Mouse (Mus musculus) testis, postnatal 10 days (tissue): ENCODE results near the gene Cox19.
"Not testable (repeated sequence)": the region's sequence is repeated elsewhere in the genome, so short reads cannot be mapped to it uniquely, and the experiment has no call there.

Experiments
- DNase-seq: peaks from one replicate; pipeline ENCODE4 v3.0.0; 2021; ENCODE audit warnings: low spot score

Cox19 gene

DNA sequence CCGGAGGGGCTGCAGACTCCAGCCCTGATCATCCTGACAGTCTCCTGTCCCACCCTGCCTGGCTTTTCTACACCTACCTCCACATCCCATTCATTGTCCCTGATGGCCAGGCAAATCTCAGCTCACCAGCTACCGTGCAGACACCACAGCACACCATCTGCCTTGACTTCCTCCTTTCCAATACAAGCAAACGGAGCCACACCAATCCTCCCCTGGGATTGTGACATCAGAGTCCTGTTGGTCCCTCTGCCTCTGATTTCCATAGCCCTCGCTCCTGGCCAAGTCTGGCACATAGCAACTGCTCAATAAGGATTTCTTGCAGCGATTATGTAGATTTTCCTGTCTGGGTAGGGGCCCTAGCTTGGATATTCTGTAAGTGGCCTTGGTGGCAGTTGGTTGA lies at the start of gene Cox19:
Gene Cox19, minus strand, starts transcription at position 285 of the 400 bp plus-strand sequence.
- DNase-seq = no peak

- DNase-seq = no peak
Observed at GRCm38 (mm10) chr5:139399991-139400390, 48.8 kb upstream of the Cox19 start.

GRCm38 (mm10) chr5:139398786-139399185 lies 47.6 kb upstream of the Cox19 start:
- no peak for DNase-seq

- peak; percentile 97 for DNase-seq
Observed at GRCm38 (mm10) chr5:139397959-139398753, 46.9 kb upstream of the Cox19 start.

GRCm38 (mm10) chr5:139397359-139397916 lies 46.2 kb upstream of the Cox19 start:
- DNase-seq = no peak

GRCm38 (mm10) chr5:139395528-139395927 lies 44.3 kb upstream of the Cox19 start:
- DNase-seq = no peak

- DNase-seq = no peak
Observed at GRCm38 (mm10) chr5:139394399-139394798, 43.2 kb upstream of the Cox19 start.

- DNase-seq = no peak
Observed at GRCm38 (mm10) chr5:139393197-139393588, 42.0 kb upstream of the Cox19 start.

DNA sequence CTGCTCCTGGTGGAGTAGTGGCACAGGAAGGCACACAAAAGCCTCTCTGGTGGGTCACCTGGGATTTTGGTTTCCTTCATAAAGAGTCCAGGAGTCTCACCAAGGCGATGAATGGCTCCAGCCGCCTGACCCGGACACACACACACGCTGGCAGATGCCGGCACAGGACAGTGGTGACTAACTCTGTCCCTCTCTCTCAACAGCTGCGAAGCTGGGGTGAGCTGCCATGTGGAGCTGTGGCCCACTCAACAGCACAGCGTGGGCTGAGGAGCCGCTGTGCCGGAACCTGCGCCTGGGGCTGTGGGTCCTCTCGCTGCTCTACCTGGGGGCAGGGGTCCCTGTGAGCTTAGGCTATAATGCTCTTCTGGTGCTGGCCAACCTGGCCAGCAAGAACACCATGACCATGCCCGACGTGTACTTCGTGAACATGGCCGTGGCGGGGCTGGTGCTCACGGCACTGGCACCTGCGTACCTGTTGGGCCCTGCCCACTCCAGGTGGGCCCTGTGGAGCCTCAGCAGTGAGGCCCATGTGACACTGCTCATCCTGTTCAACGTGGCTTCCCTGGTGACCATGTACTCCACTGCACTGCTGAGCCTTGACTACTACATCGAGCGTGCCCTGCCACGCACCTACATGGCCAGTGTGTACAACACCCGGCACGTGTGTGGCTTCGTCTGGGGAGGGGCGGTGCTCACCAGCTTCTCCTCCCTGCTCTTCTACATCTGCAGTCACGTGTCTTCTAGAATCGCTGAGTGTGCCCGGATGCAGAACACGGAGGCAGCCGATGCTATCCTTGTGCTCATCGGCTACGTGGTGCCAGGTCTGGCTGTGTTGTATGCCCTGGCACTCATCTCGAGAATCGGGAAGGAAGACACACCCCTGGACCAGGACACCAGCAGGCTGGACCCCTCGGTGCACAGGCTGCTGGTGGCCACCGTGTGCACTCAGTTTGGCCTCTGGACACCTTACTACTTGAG lies 41.3 kb upstream of the Cox19 start:
- no peak for DNase-seq

- peak; percentile 70 for DNase-seq
Observed at GRCm38 (mm10) chr5:139391309-139391990, 40.2 kb upstream of the Cox19 start.

- not testable (repeated sequence) for DNase-seq
Observed at GRCm38 (mm10) chr5:139390324-139391119, 39.3 kb upstream of the Cox19 start.

GRCm38 (mm10) chr5:139389676-139390061 lies 38.5 kb upstream of the Cox19 start:
- no peak for DNase-seq

- DNase-seq = no peak
Observed at GRCm38 (mm10) chr5:139388694-139389675, 37.8 kb upstream of the Cox19 start.

GRCm38 (mm10) chr5:139388195-139388570 lies 37.0 kb upstream of the Cox19 start:
- no peak for DNase-seq

DNA sequence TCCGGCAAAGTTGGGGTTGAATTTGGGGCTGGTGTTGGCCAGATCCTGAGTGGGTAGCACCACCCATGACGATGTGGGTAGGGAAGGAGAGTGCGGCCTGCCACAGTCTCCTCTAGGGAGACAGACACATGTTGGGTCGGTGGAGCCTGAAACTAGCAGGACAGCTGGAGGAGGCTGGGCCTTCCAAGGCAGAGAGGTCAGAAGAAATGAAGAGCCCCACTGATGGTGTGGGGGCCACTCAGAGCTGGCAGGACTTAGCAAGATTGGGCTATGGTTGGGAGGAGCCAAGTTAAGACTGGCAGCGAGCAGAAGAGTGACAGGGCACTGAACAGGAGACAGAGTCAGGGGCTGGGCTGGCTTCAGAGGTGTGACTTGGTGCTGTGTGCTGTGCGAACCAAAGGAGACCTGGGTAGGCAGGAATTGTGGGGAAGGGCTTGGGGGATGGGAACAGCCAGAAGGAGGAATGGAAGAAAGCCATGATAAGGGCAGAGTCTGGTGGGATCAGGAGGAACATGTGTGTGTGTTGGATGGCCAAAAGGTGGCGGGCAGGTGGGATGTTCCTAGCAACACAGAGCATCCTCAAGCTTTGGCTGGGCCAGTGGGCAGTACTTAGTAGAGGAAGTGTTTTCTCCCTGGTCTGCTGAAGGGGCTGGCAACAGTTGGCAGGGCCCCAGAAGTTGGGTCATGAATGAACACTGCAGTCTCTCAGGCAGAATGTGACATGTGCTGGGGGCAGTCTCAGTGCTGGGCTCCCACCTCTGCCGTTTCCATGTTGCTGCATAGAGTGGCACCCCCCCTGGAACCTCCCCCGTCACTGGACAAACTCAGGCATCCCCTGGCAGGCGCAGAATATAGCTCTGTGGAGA lies 36.3 kb upstream of the Cox19 start:
- peak; percentile 73 for DNase-seq

GRCm38 (mm10) chr5:139386047-139386446 lies 34.8 kb upstream of the Cox19 start:
- DNase-seq = no peak

- no peak for DNase-seq
Observed at GRCm38 (mm10) chr5:139384531-139384930, 33.3 kb upstream of the Cox19 start.

DNA sequence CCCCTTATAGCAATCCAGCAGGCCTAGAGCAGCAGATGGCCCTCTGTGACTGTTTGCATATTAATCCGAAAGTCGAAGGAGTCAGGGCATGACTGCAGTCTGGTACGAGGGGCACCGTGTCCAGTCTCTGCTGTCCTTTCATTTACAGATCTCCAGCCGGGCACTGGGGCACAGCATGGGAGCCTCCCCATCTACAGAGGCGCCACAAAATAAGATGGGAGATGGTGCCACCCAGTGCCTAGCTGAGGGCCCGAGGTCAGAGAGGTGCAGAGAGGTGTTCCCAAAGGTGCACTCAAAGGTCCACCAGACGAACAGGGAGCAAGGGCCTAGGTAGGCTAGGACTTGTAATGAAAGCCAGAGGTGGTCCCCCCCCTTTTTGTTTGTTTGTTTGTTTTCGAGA lies 32.0 kb upstream of the Cox19 start:
- DNase-seq = no peak

DNA sequence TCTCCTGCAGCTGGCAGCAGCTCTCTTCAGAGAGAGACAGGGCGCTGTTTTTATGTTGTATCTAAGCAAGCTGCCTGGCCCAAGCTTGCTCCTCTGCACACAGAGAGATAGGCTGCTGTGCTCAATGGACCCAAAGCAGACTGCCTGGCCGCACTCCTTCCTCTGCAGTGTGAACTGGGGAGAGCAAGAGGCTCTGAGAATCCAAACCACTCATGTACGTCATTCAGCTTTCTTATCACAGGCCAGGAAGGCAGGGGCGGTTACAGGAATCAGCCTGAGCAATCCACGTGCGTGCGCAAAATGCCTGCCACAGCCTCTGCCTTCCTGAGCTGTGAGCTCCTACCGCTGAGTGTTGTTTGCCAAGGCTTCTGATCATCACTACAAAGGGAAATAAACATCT lies 31.5 kb upstream of the Cox19 start:
- no peak for DNase-seq
